Mouse (Mus musculus) MEL (cell line): ENCODE measurements at regions not wholly inside any gene's neighbourhood (a gene's known extent, or its start where the extent isn't known, plus 50 kb on each side); places are given as distances from the start of the nearest gene placed in this dataset.

ENCODE experiments used
- DNase-seq: peaks from one replicate; pipeline ENCODE4 v3.0.0; 2011; ENCODE audit warnings: low read depth, low spot score
- H3K27ac ChIP-seq: 2 replicates; pipeline ENCODE4 v1.5.1; 2012; ENCODE audit warnings: low read depth, mild to moderate bottlenecking, control low read depth, low read length, moderate library complexity; ENCODE audit not compliant: control insufficient read depth
- H3K27me3 ChIP-seq, 2 experiments: fragments of 150-350 bp in 1 of 2; sonication (generic) in 1 of 2; 2 replicates each; pipeline ENCODE4 v1.6.1; 2012; ENCODE audit warnings: low read length in 2 of 2, mild to moderate bottlenecking in 2 of 2, improper control_type of control experiment in 1 of 2, moderate library complexity in 1 of 2; ENCODE audit not compliant: insufficient read depth in 2 of 2, control insufficient read depth in 1 of 2
- H3K36me3 ChIP-seq, 2 experiments: 2 replicates each; pipeline ENCODE4 v1.6.1; 2012 to 2014; ENCODE audit warnings: low read length in 2 of 2, improper control_type of control experiment in 1 of 2, inconsistent platforms in 1 of 2, mild to moderate bottlenecking in 1 of 2; ENCODE audit not compliant: insufficient read depth in 2 of 2, control insufficient read depth in 1 of 2
- H3K4me1 ChIP-seq, 2 experiments: fragments of 150-350 bp in 1 of 2; sonication (generic) in 1 of 2; 2 replicates each; pipeline ENCODE4 v1.6.1; 2012; ENCODE audit warnings: low read length in 2 of 2, improper control_type of control experiment in 1 of 2, mild to moderate bottlenecking in 1 of 2; ENCODE audit not compliant: insufficient read depth in 2 of 2, control insufficient read depth in 1 of 2
- H3K4me3 ChIP-seq, 2 experiments: fragments of 150-350 bp in 1 of 2; sonication (generic) in 1 of 2; 2 replicates each; pipeline ENCODE4 v1.5.1; 2012; ENCODE audit warnings: low read depth in 2 of 2, low read length in 2 of 2, mild to moderate bottlenecking in 2 of 2, moderate library complexity in 2 of 2, control low read depth in 1 of 2, improper control_type of control experiment in 1 of 2; ENCODE audit not compliant: control insufficient read depth in 1 of 2, insufficient read depth in 1 of 2
- H3K79me2 ChIP-seq: 2 replicates; pipeline ENCODE4 v1.6.1; 2012; ENCODE audit warnings: mild to moderate bottlenecking, low read length, moderate library complexity; ENCODE audit not compliant: control insufficient read depth, poor library complexity, insufficient read depth
- H3K9ac ChIP-seq: 2 replicates; pipeline ENCODE4 v1.6.1; 2012; ENCODE audit warnings: low read depth, mild to moderate bottlenecking, control low read depth, low read length, moderate library complexity; ENCODE audit not compliant: control insufficient read depth, poor library complexity, severe bottlenecking
- H3K9me3 ChIP-seq: fragments of 150-350 bp; sonication (generic); replicated peaks from 2 replicates; pipeline ENCODE4 v1.6.1; 2012; ENCODE audit warnings: mild to moderate bottlenecking, low read length, improper control_type of control experiment, moderate library complexity; ENCODE audit not compliant: insufficient read depth
- CHD1 ChIP-seq: IDR thresholded peaks from 2 replicates; pipeline ENCODE4 v1.6.1; 2012; ENCODE audit warnings: low read depth, mild to moderate bottlenecking, inconsistent platforms, low read length, improper control_type of control experiment
- ETS1 ChIP-seq: IDR thresholded peaks from 2 replicates; pipeline ENCODE4 v1.6.1; 2012; ENCODE audit warnings: low read depth, mild to moderate bottlenecking, inconsistent platforms, low read length, improper control_type of control experiment, moderate library complexity
- GABPA ChIP-seq: IDR thresholded peaks from 2 replicates; pipeline ENCODE4 v1.6.1; 2012; ENCODE audit warnings: low read depth, mild to moderate bottlenecking, inconsistent platforms, low read length, improper control_type of control experiment, moderate library complexity
- HCFC1 ChIP-seq: IDR thresholded peaks from 2 replicates; pipeline ENCODE4 v1.6.1; 2012; ENCODE audit warnings: low read depth, mild to moderate bottlenecking, inconsistent platforms, low read length, improper control_type of control experiment, moderate library complexity
- JUND ChIP-seq: IDR thresholded peaks from 2 replicates; pipeline ENCODE4 v1.6.1; 2011; ENCODE audit warnings: low read depth, mild to moderate bottlenecking, improper control_type of control experiment, low read length
- MAFK ChIP-seq: IDR thresholded peaks from 2 replicates; pipeline ENCODE4 v1.6.1; 2011; ENCODE audit warnings: low read depth, mild to moderate bottlenecking, low read length, improper control_type of control experiment, borderline replicate concordance
- MAZ ChIP-seq: IDR thresholded peaks from 2 replicates; pipeline ENCODE4 v1.6.1; 2012; ENCODE audit warnings: low read depth, mild to moderate bottlenecking, inconsistent platforms, low read length, improper control_type of control experiment
- MEF2A ChIP-seq: IDR thresholded peaks from 2 replicates; pipeline ENCODE4 v1.6.1; 2014; ENCODE audit warnings: low read depth, mild to moderate bottlenecking, inconsistent platforms, low read length, improper control_type of control experiment; ENCODE audit not compliant: poor library complexity, insufficient replicate concordance, severe bottlenecking; ENCODE audit errors: extremely low read depth
- MXI1 ChIP-seq: IDR thresholded peaks from 2 replicates; pipeline ENCODE4 v1.6.1; 2011; ENCODE audit warnings: mild to moderate bottlenecking, low read depth, low read length, improper control_type of control experiment
- MYB ChIP-seq: IDR thresholded peaks from 2 replicates; pipeline ENCODE4 v1.6.1; 2011; ENCODE audit warnings: mild to moderate bottlenecking, low read depth, low read length, improper control_type of control experiment
- POLR2A ChIP-seq, 2 experiments: IDR thresholded peaks; 2 replicates each; pipeline ENCODE4 v1.6.1; 2011 to 2012; ENCODE audit warnings: low read length in 2 of 2, mild to moderate bottlenecking in 2 of 2, control low read depth in 1 of 2, improper control_type of control experiment in 1 of 2, low read depth in 1 of 2, moderate library complexity in 1 of 2; ENCODE audit not compliant: control insufficient read depth in 1 of 2, insufficient read depth in 1 of 2, poor library complexity in 1 of 2
- SMC3 ChIP-seq: IDR thresholded peaks from 2 replicates; pipeline ENCODE4 v1.6.1; 2011; ENCODE audit warnings: low read depth, low read length, improper control_type of control experiment
- TBP ChIP-seq: IDR thresholded peaks from 2 replicates; pipeline ENCODE4 v1.8.0; 2011; ENCODE audit warnings: low read depth, low read length, improper control_type of control experiment
- USF2 ChIP-seq, 2 experiments: IDR thresholded peaks; 2 replicates each; pipeline ENCODE4 v1.6.1; 2011 to 2012; ENCODE audit warnings: improper control_type of control experiment in 2 of 2, low read length in 2 of 2, borderline replicate concordance in 1 of 2, inconsistent platforms in 1 of 2, low read depth in 1 of 2, mild to moderate bottlenecking in 1 of 2; ENCODE audit not compliant: insufficient read depth in 1 of 2
- ZC3H11A ChIP-seq: IDR thresholded peaks from 2 replicates; pipeline ENCODE4 v1.6.1; 2012; ENCODE audit warnings: low read depth, mild to moderate bottlenecking, inconsistent platforms, low read length, improper control_type of control experiment
- ZKSCAN1 ChIP-seq: IDR thresholded peaks from 2 replicates; pipeline ENCODE4 v1.6.1; 2012; ENCODE audit warnings: low read depth, mild to moderate bottlenecking, inconsistent platforms, low read length, improper control_type of control experiment, moderate library complexity
- ZMIZ1 ChIP-seq: IDR thresholded peaks from 2 replicates; pipeline ENCODE4 v1.6.1; 2012; ENCODE audit warnings: low read depth, mild to moderate bottlenecking, inconsistent platforms, low read length, improper control_type of control experiment, moderate library complexity

DNA sequence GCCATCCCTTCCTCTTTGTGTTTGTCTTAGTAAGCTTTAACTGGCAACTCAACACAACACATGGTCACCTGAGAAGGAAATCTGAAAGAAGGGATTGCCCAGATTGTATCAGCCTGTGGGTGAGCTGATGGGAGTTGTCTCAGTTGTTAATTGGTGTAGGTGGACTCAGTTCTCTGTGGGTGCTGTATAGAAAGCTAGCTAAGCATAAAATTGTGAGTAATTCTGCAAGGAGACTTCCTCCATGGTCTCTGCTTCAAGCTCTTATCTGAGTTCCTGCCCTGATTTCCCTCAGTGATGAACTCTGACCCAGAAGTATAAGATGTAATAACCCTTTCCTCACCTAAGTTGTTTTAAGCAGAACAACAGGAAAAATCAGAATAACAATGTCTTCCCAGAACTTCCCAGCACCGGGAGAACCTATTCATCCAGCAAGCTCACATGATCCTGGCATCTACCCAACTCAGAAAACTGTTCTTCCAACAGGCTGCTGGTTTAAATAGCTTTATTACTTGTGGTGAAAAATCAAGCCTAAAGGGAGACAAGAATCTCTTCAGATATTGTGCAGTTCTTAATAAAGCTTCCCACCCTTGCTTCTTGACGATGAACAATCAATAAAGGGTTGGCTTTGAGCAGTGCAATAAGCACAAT lies 487.7 kb upstream of the Cdh4 start:
- DNase-seq: no peak
- Histone ChIP-seq H3K36me3 (no peaks in the 10 kb centered on the region), H3K79me2 (no peaks in the 10 kb centered on the region; the same call in 1 of the 2 replicates), H3K27me3 (no peaks in the 10 kb centered on the region), H3K9me3 (no peaks in the 10 kb centered on the region), H3K27ac (no peak overlapping the region), H3K9ac (no peak overlapping the region), H3K4me3 (no peak overlapping the region), H3K4me1 (no peaks in the 10 kb centered on the region)
- TF ChIP-seq ZKSCAN1: no peak
- TF ChIP-seq HCFC1: no peak
- no peak for TF ChIP-seq USF2 (IDR thresholded peaks at IDR 0.05; ENCODE audit: borderline replicate concordance in 1 of 2, insufficient read depth in 1 of 2, low read depth in 1 of 2, low read length in 2 of 2)
- no peak for TF ChIP-seq MEF2A
- TF ChIP-seq MYB: no peak

- H3K27ac ChIP-seq: no peak overlapping the region
- no peaks in the 10 kb centered on the region for H3K9me3 ChIP-seq
- no peak for TF ChIP-seq POLR2A (IDR thresholded peaks at IDR 0.05; ENCODE audit: control insufficient read depth in 1 of 2, insufficient read depth in 1 of 2, low read depth in 1 of 2, low read length in 2 of 2, poor library complexity in 1 of 2)
- TF ChIP-seq ETS1: no peak
- TF ChIP-seq ZC3H11A: no peak
- TF ChIP-seq MAZ: no peak
- no peak for TF ChIP-seq GABPA
- no peak for TF ChIP-seq ZMIZ1
- no peak for TF ChIP-seq MEF2A
- TF ChIP-seq CHD1: no peak
- TF ChIP-seq MXI1: no peak
- no peak for DNase-seq
- H3K79me2 ChIP-seq: no peaks in the 10 kb centered on the region; the same call in 1 of the 2 replicates
- H3K36me3 ChIP-seq: no peaks in the 10 kb centered on the region
- no peaks in the 10 kb centered on the region for H3K4me1 ChIP-seq
- H3K27me3 ChIP-seq: no peaks in the 10 kb centered on the region
- H3K9ac ChIP-seq: no peak overlapping the region
- no peak overlapping the region for H3K4me3 ChIP-seq
These were observed 483.4 kb upstream of the Cdh4 start for GRCm38 (mm10) chr2:178958829-178959228.

- H3K9ac ChIP-seq: no peak overlapping the region
- no peak for DNase-seq
- no peak overlapping the region for H3K27ac ChIP-seq
- no peaks in the 10 kb centered on the region for H3K27me3 ChIP-seq
- no peak overlapping the region for H3K4me3 ChIP-seq
- H3K9me3 ChIP-seq: no peaks in the 10 kb centered on the region
- TF ChIP-seq MYB (no peak), SMC3 (no peak), ZC3H11A (no peak), CHD1 (no peak), JUND (no peak), MAFK (no peak), MXI1 (no peak), TBP (no peak)
- TF ChIP-seq, all 39 proteins: peak for 0
- Histone ChIP-seq H3K79me2 (no peaks in the 10 kb centered on the region; the same call in 1 of the 2 replicates), H3K36me3 (no peaks in the 10 kb centered on the region), H3K4me1 (no peaks in the 10 kb centered on the region)
These were observed 482.6 kb upstream of the Cdh4 start for GRCm38 (mm10) chr2:178959603-178960002.
